Mouse (Mus musculus) embryonic facial prominence, embryonic 10.5 days (tissue): ENCODE measurements around the gene Ccnjl. TPM values are rescaled to one million over a fixed set of nuclear protein-coding genes. Genes with fewer than 3 reads are reported as not detected.

Experiments
- DNase-seq: peaks from one replicate; pipeline ENCODE4 v3.0.0-alpha.2; 2017; ENCODE audit warnings: low spot score
- H3K27ac ChIP-seq: fragments of 300-500 bp; sonication (generic); replicated peaks from 2 replicates; pipeline ENCODE4 v1.5.1; 2016; ENCODE audit warnings: mild to moderate bottlenecking
- H3K27me3 ChIP-seq: fragments of 300-500 bp; sonication (generic); replicated peaks from 2 replicates; pipeline ENCODE4 v1.6.1; 2016; ENCODE audit warnings: low read depth, mild to moderate bottlenecking; ENCODE audit not compliant: poor library complexity, severe bottlenecking
- H3K36me3 ChIP-seq: fragments of 300-500 bp; sonication (generic); replicated peaks from 2 replicates; pipeline ENCODE4 v1.6.1; 2016; ENCODE audit warnings: mild to moderate bottlenecking, moderate library complexity
- H3K4me1 ChIP-seq: fragments of 300-500 bp; sonication (generic); 2 replicates; pipeline ENCODE4 v1.6.1; 2016
- H3K4me3 ChIP-seq: fragments of 300-500 bp; sonication (generic); 2 replicates; pipeline ENCODE4 v1.5.1; 2016; ENCODE audit warnings: mild to moderate bottlenecking, moderate library complexity
- H3K9me3 ChIP-seq: fragments of 300-500 bp; sonication (generic); 2 replicates; pipeline ENCODE4 v1.6.1; 2016; ENCODE audit warnings: mild to moderate bottlenecking
- WGBS: fragments of 180-500 bp; shearing (Covaris S2); methylation state at CpG from one replicate; pipeline ENCODE4 v1.1.7; 2016; 5-methylcytosine and 5-hydroxymethylcytosine counted together
- polyA plus RNA-seq: library from polyadenylated mRNA; unstranded; fragments of >200 nt; fragmentation: Nextera tagmentation; extraction: Ambion mirVana; gene quantifications from 2 replicates; pipeline ENCODE4 v1.2.1, GENCODE M21; 2016

The Ccnjl gene
- polyA plus RNA-seq, 1 experiment from 2014 or later = 37.8 TPM

DNA sequence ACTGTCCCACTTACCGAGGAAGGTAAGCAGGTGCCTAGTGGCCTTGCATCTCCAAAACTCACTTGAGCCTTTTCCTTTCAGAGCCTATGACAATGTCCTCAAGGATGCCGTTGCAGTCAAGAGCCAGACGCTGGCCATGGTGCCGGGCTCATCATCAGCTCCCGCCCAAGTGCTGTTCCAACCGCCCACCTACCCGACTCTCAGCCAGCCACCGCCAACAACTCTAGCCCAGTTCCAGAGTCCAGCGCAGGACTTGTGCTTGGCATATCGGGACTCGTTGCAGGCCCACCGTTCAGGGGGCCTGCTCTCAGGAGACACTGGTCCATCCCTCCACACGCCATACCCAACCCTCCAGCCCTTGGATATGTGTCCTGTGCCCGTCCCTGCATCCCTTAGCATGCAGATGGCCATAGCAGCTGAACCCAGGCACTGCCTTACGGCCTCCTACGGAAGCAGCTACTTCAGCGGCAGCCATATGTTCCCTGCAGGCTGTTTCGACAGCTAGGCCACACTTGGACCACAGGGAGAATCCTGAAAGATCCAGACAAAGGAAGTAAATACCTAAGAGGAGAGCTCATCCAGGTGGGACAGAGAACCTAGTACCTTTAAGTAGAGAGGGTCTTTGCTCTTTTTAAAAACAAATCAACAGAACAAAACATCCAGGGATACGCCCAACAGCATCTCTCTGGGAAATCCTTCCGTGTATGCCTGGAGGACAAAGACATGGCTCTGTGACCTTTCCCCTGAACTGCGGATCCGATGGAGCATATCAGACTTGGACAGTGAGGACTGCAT, 56.8 kb downstream of the Ccnjl start:
- Histone ChIP-seq H3K9me3 (no peaks in the 10 kb centered on the region), H3K27ac (no peak overlapping the region), H3K4me3 (no peak overlapping the region), H3K27me3 (no peaks in the 10 kb centered on the region), H3K4me1 (peaks cover 7% of the 10 kb centered on the region), H3K36me3 (peaks cover 92% of the 10 kb centered on the region)
- DNase-seq = no peak
- 91% methylated on average over 22 of the region's 22 CpGs for WGBS

DNA sequence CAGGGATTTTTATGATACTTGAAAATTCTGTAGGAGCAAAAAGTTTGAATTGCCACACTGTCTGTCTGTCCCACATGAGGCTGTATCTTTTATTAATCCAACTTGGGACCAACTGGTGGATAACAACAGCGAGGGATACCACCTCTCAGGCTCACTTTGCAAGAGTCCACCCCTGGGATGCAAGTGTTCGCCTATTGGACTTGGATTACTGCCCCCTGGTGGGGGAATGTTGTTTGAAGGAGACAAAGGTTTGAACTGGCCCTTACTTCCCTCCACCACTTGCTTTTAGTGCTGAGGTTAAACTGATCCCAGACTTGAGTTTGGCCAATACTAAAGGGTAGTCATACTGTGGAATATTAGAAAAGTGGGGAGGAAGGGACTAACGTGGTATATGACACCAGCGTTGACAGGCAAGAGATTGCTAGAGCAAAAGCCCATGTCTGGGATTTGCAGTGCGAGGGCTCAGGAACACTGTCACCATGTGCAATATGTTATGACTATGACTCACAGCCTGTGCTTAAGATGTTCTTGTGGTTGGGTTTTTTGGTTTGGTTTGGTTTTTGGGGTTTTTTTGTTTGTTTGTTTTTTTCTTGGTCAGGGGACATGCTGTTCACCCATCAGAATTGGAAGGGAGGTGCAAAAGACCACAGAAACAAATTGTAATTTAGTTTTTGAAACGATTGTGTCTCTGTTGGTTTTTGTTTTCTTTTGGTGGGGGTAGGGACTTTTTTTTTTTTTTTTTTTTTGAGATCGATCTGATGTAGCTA, 57.9 kb downstream of the Ccnjl start, which contains the start of gene 4933415A04Rik:
TSS of gene 4933415A04Rik (plus strand) at position 717 of the 767 bp plus-strand sequence.
- Histone ChIP-seq H3K9me3 (no peaks in the 10 kb centered on the region), H3K36me3 (peaks cover 81% of the 10 kb centered on the region), H3K27ac (no peak within 1 kb of the TSS), H3K4me3 (no peak within 1 kb of the TSS), H3K4me1 (peaks cover 7% of the 10 kb centered on the region), H3K27me3 (no peaks in the 10 kb centered on the region)
- peak; percentile 78 for DNase-seq
- 74% methylated on average over 7 of the region's 7 CpGs for whole genome bisulfite sequencing

- no peak for DNase-seq
- Histone ChIP-seq H3K27ac (no peak overlapping the region), H3K9me3 (no peaks in the 10 kb centered on the region), H3K4me3 (no peak overlapping the region), H3K27me3 (no peaks in the 10 kb centered on the region), H3K36me3 (peaks cover 50% of the 10 kb centered on the region), H3K4me1 (peaks cover 7% of the 10 kb centered on the region)
- 80% methylated on average over 6 of the region's 6 CpGs for WGBS
Measured at GRCm38 (mm10) chr11:43589530-43590072, 61.0 kb downstream of the Ccnjl start.

- 88% methylated on average over 5 of the region's 5 CpGs for WGBS
- DNase-seq = no peak
- Histone ChIP-seq H3K36me3 (no peaks in the 10 kb centered on the region), H3K27me3 (no peaks in the 10 kb centered on the region), H3K4me1 (no peaks in the 10 kb centered on the region), H3K27ac (no peak within 1 kb of the TSS), H3K9me3 (no peaks in the 10 kb centered on the region), H3K4me3 (no peak within 1 kb of the TSS)
Measured at GRCm38 (mm10) chr11:43601440-43601839, 72.9 kb downstream of the Ccnjl start, which contains the start of gene Fabp6. Gene Fabp6, minus strand, starts transcription at chr11:43601540.

GRCm38 (mm10) chr11:43604207-43604606, 75.6 kb downstream of the Ccnjl start:
- 89% methylated on average over 2 of the region's 2 CpGs for WGBS
- Histone ChIP-seq H3K36me3 (no peaks in the 10 kb centered on the region), H3K4me3 (no peak overlapping the region), H3K9me3 (no peaks in the 10 kb centered on the region), H3K4me1 (no peaks in the 10 kb centered on the region), H3K27me3 (no peaks in the 10 kb centered on the region), H3K27ac (no peak overlapping the region)
- DNase-seq = no peak

- H3K4me3 ChIP-seq = no peak overlapping the region
- H3K36me3 ChIP-seq = no peaks in the 10 kb centered on the region
- WGBS = 91% methylated on average over 6 of the region's 6 CpGs
- no peaks in the 10 kb centered on the region for H3K4me1 ChIP-seq
- H3K27me3 ChIP-seq = no peaks in the 10 kb centered on the region
- H3K9me3 ChIP-seq = no peaks in the 10 kb centered on the region
- no peak overlapping the region for H3K27ac ChIP-seq
- DNase-seq = no peak
Measured at GRCm38 (mm10) chr11:43604891-43605290, 76.3 kb downstream of the Ccnjl start.

DNA sequence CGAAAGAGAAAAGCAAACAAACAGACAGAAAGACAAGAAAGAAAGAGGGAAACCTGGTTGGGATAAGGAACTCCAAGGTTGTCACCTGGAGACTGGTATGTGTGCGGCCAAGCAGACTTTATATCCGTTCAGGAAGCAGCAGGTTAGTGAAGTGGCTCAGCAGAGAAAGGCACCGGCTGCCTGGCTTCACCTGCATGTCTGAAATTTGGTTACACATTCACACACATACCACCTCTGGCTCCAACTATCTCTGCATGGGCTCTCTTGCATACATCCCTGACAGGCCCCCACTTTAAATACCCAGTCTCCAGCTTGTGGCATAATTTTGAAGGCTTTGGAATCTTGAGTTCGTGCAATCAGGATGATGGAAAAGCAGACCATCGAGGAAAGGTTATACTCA, 77.3 kb downstream of the Ccnjl start:
- no peak overlapping the region for H3K27ac ChIP-seq
- no peak for DNase-seq
- no peaks in the 10 kb centered on the region for H3K27me3 ChIP-seq
- H3K4me3 ChIP-seq = no peak overlapping the region
- H3K4me1 ChIP-seq = no peaks in the 10 kb centered on the region
- H3K36me3 ChIP-seq = no peaks in the 10 kb centered on the region
- no peaks in the 10 kb centered on the region for H3K9me3 ChIP-seq
- 87% methylated on average over 6 of the region's 6 CpGs for WGBS

GRCm38 (mm10) chr11:43608440-43608839, 79.9 kb downstream of the Ccnjl start:
- H3K36me3 ChIP-seq = no peaks in the 10 kb centered on the region

GRCm38 (mm10) chr11:43610006-43610661, 81.5 kb downstream of the Ccnjl start:
- DNase-seq = no peak
- no peaks in the 10 kb centered on the region for H3K9me3 ChIP-seq
- H3K4me3 ChIP-seq = no peak overlapping the region
- no peaks in the 10 kb centered on the region for H3K36me3 ChIP-seq
- H3K27me3 ChIP-seq = no peaks in the 10 kb centered on the region
- peaks cover 11% of the 10 kb centered on the region for H3K4me1 ChIP-seq
- 82% methylated on average over 10 of the region's 10 CpGs for WGBS
- H3K27ac ChIP-seq = no peak overlapping the region

More at GRCm38 (mm10) chr11:43608440-43608839, 79.9 kb downstream of the Ccnjl start:
- Histone ChIP-seq H3K4me1 (peaks cover 11% of the 10 kb centered on the region), H3K27me3 (no peaks in the 10 kb centered on the region), H3K27ac (no peak overlapping the region), H3K4me3 (no peak overlapping the region), H3K9me3 (no peaks in the 10 kb centered on the region)
- DNase-seq = no peak
- WGBS = 76% methylated on average over 3 of the region's 3 CpGs

GRCm38 (mm10) chr11:43610662-43611033, 82.1 kb downstream of the Ccnjl start:
- Histone ChIP-seq H3K9me3 (no peaks in the 10 kb centered on the region), H3K27ac (no peak overlapping the region), H3K4me3 (no peak overlapping the region), H3K27me3 (no peaks in the 10 kb centered on the region), H3K4me1 (peaks cover 11% of the 10 kb centered on the region), H3K36me3 (no peaks in the 10 kb centered on the region)
- WGBS = 79% methylated on average over 5 of the region's 5 CpGs
- DNase-seq = no peak

DNA sequence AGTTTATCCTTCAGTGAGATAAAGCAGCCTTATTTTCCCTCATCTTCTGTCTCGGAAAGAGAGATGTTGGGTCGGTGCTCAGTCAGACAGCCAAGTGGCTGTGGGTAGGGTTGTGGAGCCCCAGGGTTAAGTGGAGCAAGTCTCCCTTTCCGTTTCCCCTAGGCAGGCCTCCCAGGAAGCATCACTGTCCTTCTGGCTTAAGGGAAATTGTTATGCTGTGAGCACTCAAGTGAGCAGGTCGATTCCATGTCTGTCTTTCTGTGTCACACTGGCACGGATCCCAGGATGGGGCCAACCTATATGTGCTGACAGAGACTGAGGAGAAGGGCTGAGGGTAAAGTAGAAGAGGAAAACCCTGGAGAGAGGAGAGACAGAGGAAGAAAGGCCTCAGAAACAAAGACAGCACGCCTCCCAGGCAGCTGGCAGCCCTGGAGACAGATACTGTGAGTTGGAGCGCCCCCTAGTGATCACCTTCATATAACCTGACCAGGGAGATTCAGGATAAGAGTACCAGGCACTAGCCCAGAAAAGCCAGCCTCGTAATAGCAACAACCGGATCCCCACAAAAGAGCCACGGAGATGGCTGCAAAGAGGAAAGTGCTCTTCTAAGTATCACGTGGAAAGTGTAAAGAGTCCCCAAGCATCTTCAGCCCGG, 84.4 kb downstream of the Ccnjl start:
- Histone ChIP-seq H3K27ac (peak overlapping the region; percentile 88), H3K9me3 (no peaks in the 10 kb centered on the region), H3K36me3 (no peaks in the 10 kb centered on the region), H3K4me3 (no peak overlapping the region), H3K4me1 (peaks cover 21% of the 10 kb centered on the region), H3K27me3 (no peaks in the 10 kb centered on the region)
- DNase-seq = peak; percentile 91
- WGBS = 28% methylated on average over 12 of the region's 12 CpGs

DNA sequence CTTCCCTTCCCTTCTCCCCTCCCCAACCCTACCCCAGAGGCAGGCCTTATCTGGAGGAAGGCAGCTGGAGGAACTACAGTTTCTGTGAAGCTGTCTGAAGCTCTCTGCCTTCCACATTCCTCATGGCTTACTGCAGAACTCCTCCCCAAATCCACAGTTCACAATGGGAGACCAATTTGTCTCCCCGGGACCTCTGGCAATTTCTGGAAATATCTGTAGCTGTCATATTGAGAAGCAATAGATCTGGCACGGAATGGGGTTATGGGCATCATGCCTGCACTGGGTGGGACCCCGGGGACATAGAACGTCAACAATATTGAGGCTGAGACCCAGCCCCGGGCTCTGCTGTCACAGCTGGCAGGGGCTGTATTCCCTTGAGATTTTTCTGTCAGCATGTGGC, 89.3 kb downstream of the Ccnjl start:
- Histone ChIP-seq H3K36me3 (no peaks in the 10 kb centered on the region), H3K27me3 (no peaks in the 10 kb centered on the region), H3K27ac (peak overlapping the region; percentile 44), H3K4me1 (peaks cover 21% of the 10 kb centered on the region), H3K4me3 (no peak overlapping the region), H3K9me3 (no peaks in the 10 kb centered on the region)
- WGBS = 70% methylated on average over 5 of the region's 5 CpGs
- no peak for DNase-seq
